Comparison of ENCODE assay signal across 38 mouse cellular contexts in genomic region chr2:181685686-181686085, GRCm38 (mm10). TPM values are rescaled to one million over a fixed set of nuclear protein-coding genes. Genes with fewer than 3 reads are reported as not detected.
"Had no signal": no experiment of that assay in that cellular context is flagged by ENCODE, and none has a peak within 500 bp of the region (broad histone marks: within the 10 kb centered on the region; RNA-seq: fewer than 3 reads in every experiment).

No protein-coding gene starts in this region.

- H3K4me2 ChIP-seq: embryonic facial prominence, embryonic 12.5 days; embryonic facial prominence, embryonic 13.5 days; embryonic facial prominence, embryonic 15.5 days; forebrain, embryonic 12.5 days; forebrain, embryonic 13.5 days; forebrain, embryonic 15.5 days had no signal

- H3K9ac ChIP-seq: embryonic facial prominence, embryonic 12.5 days; embryonic facial prominence, embryonic 13.5 days; embryonic facial prominence, embryonic 15.5 days; forebrain, embryonic 12.5 days; forebrain, embryonic 13.5 days; forebrain, embryonic 15.5 days; forebrain, postnatal 0 days had no signal

- DNase-seq: cerebellum, adult 18-20 months; cerebellum, adult 2 months; cerebellum, adult 8-10 months; cerebellum, adult 9-10 months; cerebellum, adult 9-11 months; cerebellum, postnatal 10 days; cerebellum, postnatal 14 days; cerebellum, postnatal 36 days; embryo, embryonic 11 days; forebrain, postnatal 0 days; gastrocnemius, adult 2 months; gastrocnemius, postnatal 10 days; gastrocnemius, postnatal 14 days; gastrocnemius, postnatal 25 days; gastrocnemius, postnatal 36 days had no signal

- H3K27me3 ChIP-seq: embryonic facial prominence, embryonic 12.5 days; embryonic facial prominence, embryonic 13.5 days; embryonic facial prominence, embryonic 15.5 days; forebrain, embryonic 12.5 days; forebrain, embryonic 13.5 days; forebrain, embryonic 15.5 days had no signal

- H3K27ac ChIP-seq: embryonic facial prominence, embryonic 10.5 days; embryonic facial prominence, embryonic 12.5 days; embryonic facial prominence, embryonic 13.5 days; embryonic facial prominence, embryonic 15.5 days; forebrain, embryonic 10.5 days; forebrain, embryonic 12.5 days; forebrain, embryonic 13.5 days; forebrain, embryonic 15.5 days; gastrocnemius, adult 2 months had no signal

- H3K4me3 ChIP-seq: embryonic facial prominence, embryonic 10.5 days; embryonic facial prominence, embryonic 12.5 days; embryonic facial prominence, embryonic 13.5 days; embryonic facial prominence, embryonic 15.5 days; erythroblast, embryonic 14.5 days; forebrain, embryonic 10.5 days; forebrain, embryonic 12.5 days; forebrain, embryonic 13.5 days; forebrain, embryonic 15.5 days; gastrocnemius, adult 2 months had no signal

- H3K9me3 ChIP-seq: embryonic facial prominence, embryonic 10.5 days; embryonic facial prominence, embryonic 12.5 days; embryonic facial prominence, embryonic 13.5 days; embryonic facial prominence, embryonic 15.5 days; forebrain, embryonic 10.5 days; forebrain, embryonic 12.5 days; forebrain, embryonic 13.5 days; forebrain, embryonic 15.5 days had no signal

- ATAC-seq: forebrain, embryonic 13.5 days; forebrain, embryonic 14.5 days; forebrain, embryonic 15.5 days; forebrain, embryonic 16.5 days; forebrain, postnatal 0 days had no signal

- H3K4me1 ChIP-seq: embryonic facial prominence, embryonic 12.5 days had no signal

RNA-seq across cellular contexts. Expression of gene Tcea2, which starts 5.6 kb away (rescaled TPM):
- polyA plus RNA-seq: erythroblast, embryonic 14.5 days had no signal

RNA-seq across cellular contexts. Expression of gene Lkaaear1, which starts 12.6 kb away (rescaled TPM):
- total RNA-seq: common myeloid progenitor, adult 5-6 weeks; forebrain, postnatal 0 days; gastrocnemius, adult 18-20 months; gastrocnemius, adult 2 months; gastrocnemius, adult 8-10 months; gastrocnemius, postnatal 10 days; gastrocnemius, postnatal 14 days; gastrocnemius, postnatal 25 days; gastrocnemius, postnatal 36 days; gastrocnemius, postnatal 4 days; granulocyte monocyte progenitor cell, adult 5-6 weeks; heart, adult 18-20 months had no signal
- polyA plus RNA-seq: cerebellum, adult 2 months; cortical plate, adult 2 months; embryonic facial prominence, embryonic 10.5 days; embryonic facial prominence, embryonic 11.5 days; embryonic facial prominence, embryonic 12.5 days; embryonic facial prominence, embryonic 13.5 days; embryonic facial prominence, embryonic 14.5 days; embryonic facial prominence, embryonic 15.5 days; erythroblast, embryonic 14.5 days; forebrain, embryonic 10.5 days; forebrain, embryonic 11.5 days; forebrain, embryonic 12.5 days; forebrain, embryonic 13.5 days; forebrain, embryonic 14.5 days; forebrain, embryonic 15.5 days; forebrain, embryonic 16.5 days; forebrain, postnatal 0 days; frontal cortex, adult 2 months had no signal

RNA-seq across cellular contexts. Expression of gene Sox18, which starts 14.2 kb away (rescaled TPM):
- total RNA-seq: common myeloid progenitor, adult 5-6 weeks; granulocyte monocyte progenitor cell, adult 5-6 weeks had no signal

RNA-seq across cellular contexts. Expression of gene Gm29797, which starts 28.9 kb away (rescaled TPM):
- total RNA-seq: common myeloid progenitor, adult 5-6 weeks; forebrain, postnatal 0 days; gastrocnemius, adult 18-20 months; gastrocnemius, adult 2 months; gastrocnemius, adult 8-10 months; gastrocnemius, postnatal 10 days; gastrocnemius, postnatal 14 days; gastrocnemius, postnatal 25 days; gastrocnemius, postnatal 36 days; granulocyte monocyte progenitor cell, adult 5-6 weeks; heart, adult 18-20 months had no signal
- polyA plus RNA-seq: embryonic facial prominence, embryonic 10.5 days; embryonic facial prominence, embryonic 12.5 days; embryonic facial prominence, embryonic 13.5 days; erythroblast, embryonic 14.5 days; forebrain, embryonic 11.5 days; forebrain, embryonic 12.5 days; forebrain, embryonic 14.5 days; forebrain, embryonic 15.5 days; forebrain, postnatal 0 days; frontal cortex, adult 2 months; gonadal fat pad, adult 2 months had no signal
